19 mouse cellular contexts compared by ENCODE assay signal in the genomic region with DNA sequence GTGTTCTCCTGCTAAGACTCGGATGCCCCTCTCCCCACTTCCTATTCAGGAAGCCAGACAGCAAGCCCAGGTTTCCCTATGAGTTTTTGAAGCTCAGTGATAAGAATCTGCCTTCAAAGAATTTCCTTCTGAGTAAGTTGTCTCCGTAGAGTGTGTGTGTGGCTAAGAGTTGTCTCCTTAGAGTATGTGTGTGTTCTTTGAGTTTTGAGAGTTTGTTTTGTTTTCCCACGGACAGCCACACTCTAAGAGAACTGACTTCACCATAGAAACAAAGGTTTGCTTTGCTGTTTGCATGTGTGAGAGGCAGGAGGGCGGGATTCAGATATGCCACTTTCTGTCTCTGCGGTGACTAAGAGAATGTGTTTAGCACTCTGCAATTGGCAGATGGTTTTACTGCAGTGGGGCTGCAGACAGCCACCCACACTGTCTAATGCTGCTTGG. TPM values are rescaled to one million over a fixed set of nuclear protein-coding genes. Genes with fewer than 3 reads are reported as not detected.
DNase-seq lines count a peak whose midpoint lies in the region; ATAC-seq and TF ChIP-seq lines count a peak whose summit lies in the region.
"Had no signal": no experiment of that assay in that cellular context is flagged by ENCODE, and none has a peak within 500 bp of the region (broad histone marks: within the 10 kb centered on the region; RNA-seq: fewer than 3 reads in every experiment).

No protein-coding gene starts in this region.

- TF ChIP-seq POLR2A in olfactory bulb, adult 2 months (IDR thresholded peaks at IDR 0.05; ENCODE audit: insufficient read depth, low read depth, low read length) = no peak

- no peak for TF ChIP-seq CTCF in olfactory bulb, adult 2 months (IDR thresholded peaks at IDR 0.05; ENCODE audit: insufficient read depth, low read depth, low read length)

- ATAC-seq in hematopoietic stem cell, adult 5-6 weeks (replicated peaks in 1 of 2; ENCODE audit: insufficient read depth in 1 of 2, low FRiP score in 2 of 2, low TSS enrichment in 1 of 2, low read depth in 1 of 2, poor library complexity in 2 of 2, severe bottlenecking in 2 of 2) = 0 out of 4 replicates have a peak, but pooled peaks have one; percentile 7 to 32
- ATAC-seq in megakaryocyte progenitor cell, adult 5-6 weeks (replicated peaks; ENCODE audit: poor library complexity) = no peak

- H3K27ac ChIP-seq in olfactory bulb, adult 2 months (ENCODE audit: insufficient read depth, low read depth, low read length) = peak overlapping the region; percentile 0; the same call in 1 of the 2 replicates
- H3K27ac ChIP-seq: kidney, embryonic 15.5 days; liver, embryonic 15.5 days had no signal

- DNase-seq in layer of hippocampus, adult 18-20 months (ENCODE audit: low spot score in 2 of 2) = peak; percentile 53 to 73
- DNase-seq in layer of hippocampus, postnatal 10 days (ENCODE audit: low spot score in 2 of 2) = no peak
- DNase-seq in right cerebral cortex, postnatal 25 days = peak; percentile 20
- DNase-seq in right cerebral cortex, postnatal 10 days (ENCODE audit: low spot score in 2 of 2) = no peak
- DNase-seq in adrenal gland, adult 18-20 months (ENCODE audit: low spot score in 2 of 2) = no peak
- DNase-seq: adrenal gland, postnatal 36 days; cerebellum, adult 11 months; embryo, embryonic 11 days; heart, adult 11 months; heart, postnatal 36 days had no signal

- no peak overlapping the region for H3K4me3 ChIP-seq in olfactory bulb, adult 2 months (ENCODE audit: insufficient read depth, low read depth, low read length)
- H3K4me3 ChIP-seq: erythroblast, embryonic 14.5 days; kidney, embryonic 15.5 days; left cerebral cortex, adult 2 months; liver, embryonic 15.5 days had no signal

- 36% methylated on average over 5 of the region's 5 CpGs for WGBS in olfactory bulb, adult 2 months

- H3K4me1 ChIP-seq in olfactory bulb, adult 2 months (ENCODE audit: control insufficient read depth, insufficient read depth, low read length) = peaks cover 3% of the 10 kb centered on the region
- H3K4me1 ChIP-seq: kidney, embryonic 15.5 days; liver, embryonic 15.5 days had no signal

RNA-seq across cellular contexts. Expression of gene Defb48, which starts 56.2 kb away (rescaled TPM):
- total RNA-seq in layer of hippocampus, adult 18-20 months (2021) = not detected
- not detected for total RNA-seq in layer of hippocampus, postnatal 10 days (2021)
- total RNA-seq in hematopoietic stem cell, adult 5-6 weeks (2017) = not detected in 2 replicates
- polyA plus RNA-seq in olfactory bulb, adult 2 months (2012; ENCODE audit: insufficient read depth, insufficient read length, low replicate concordance, missing spikeins) = not detected in 2 replicates
- total RNA-seq in adrenal gland, adult 18-20 months (2021) = not detected
- total RNA-seq in megakaryocyte progenitor cell, adult 5-6 weeks (2015) = not detected in 2 replicates
- not detected in 2 replicates for total RNA-seq in megakaryocyte progenitor cell, adult 5-6 weeks (2017)
- total RNA-seq: adrenal gland, postnatal 36 days; CH12.LX; heart, postnatal 36 days; left cerebral cortex, adult 2 months had no signal
- polyA plus RNA-seq: erythroblast, embryonic 14.5 days; kidney, embryonic 15.5 days; liver, embryonic 15.5 days; testis, adult 2 months had no signal

Comparison
In these comparisons a context has a peak if more than half of its experiments do, and no peak if none do; other contexts are left out.
1. DNase-seq: peak in layer of hippocampus, adult 18-20 months (2 of 2) and right cerebral cortex, postnatal 25 days (single experiment); none in layer of hippocampus, postnatal 10 days (0 of 2), right cerebral cortex, postnatal 10 days (0 of 2) and adrenal gland, adult 18-20 months (0 of 2).